Mouse (Mus musculus): Measurements from ENCODE around the gene Mmd2.

Gene Mmd2

DNA sequence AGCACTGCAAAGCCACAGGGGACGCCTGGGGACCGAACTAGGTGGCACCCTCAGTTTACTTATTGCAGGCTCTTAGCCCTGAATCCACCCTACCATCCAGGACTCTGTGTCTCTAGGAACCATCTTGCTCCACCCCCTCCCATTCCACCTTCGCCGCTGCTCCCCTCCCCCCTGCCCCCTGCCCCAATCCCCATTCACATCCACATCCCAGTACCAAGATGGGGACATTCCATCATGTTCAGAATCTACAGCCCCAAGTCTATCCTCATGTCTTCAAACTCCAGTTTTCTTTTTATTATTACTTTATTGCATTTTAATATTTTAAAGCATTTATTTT, 357 bp upstream of the Mmd2 start:
- no peak for DNase-seq (ENCODE audit: low spot score in 2 of 2)

DNA sequence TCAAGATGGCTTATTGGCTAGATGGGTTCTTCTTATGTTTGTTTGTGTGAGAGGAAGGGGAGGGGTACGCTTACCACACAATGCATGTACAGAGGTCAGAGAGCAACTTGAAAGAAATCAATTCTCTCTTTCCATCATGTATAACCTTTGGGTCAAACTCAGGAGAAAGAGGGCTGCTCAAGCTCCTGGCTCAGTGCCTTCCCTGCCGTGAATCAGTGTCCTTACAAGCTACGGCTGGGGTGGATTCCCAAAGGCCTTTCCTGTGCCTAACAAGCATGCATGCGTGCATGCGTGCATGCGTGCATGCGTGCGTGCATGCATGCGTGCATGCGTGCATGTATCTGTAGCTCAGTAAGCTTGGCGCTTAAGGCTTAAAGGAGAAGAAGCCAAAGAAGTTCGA, 3.3 kb downstream of the Mmd2 start:
- no peak for DNase-seq (ENCODE audit: low spot score in 2 of 2)

DNA sequence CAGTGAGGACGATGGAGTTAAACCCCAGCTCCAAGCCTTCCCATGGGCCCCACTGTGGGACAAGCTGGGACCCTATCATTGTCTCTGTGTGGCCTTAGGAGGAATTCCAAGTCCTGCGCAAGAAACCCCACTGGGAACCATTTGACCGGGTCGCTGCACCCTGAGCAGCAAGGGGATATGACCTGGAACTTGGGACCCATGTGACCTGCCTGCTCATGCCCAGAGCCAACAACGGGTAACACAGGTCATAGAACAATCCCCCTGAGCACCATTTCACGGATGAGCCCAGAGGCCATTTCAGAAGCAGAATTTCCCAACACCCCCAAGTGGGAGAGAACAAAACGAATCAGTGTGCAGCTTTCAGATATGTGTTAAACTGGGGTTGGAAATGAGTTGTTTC, 4.2 kb downstream of the Mmd2 start:
- DNase-seq (ENCODE audit: low spot score in 2 of 2), result no peak

- DNase-seq (ENCODE audit: low spot score in 2 of 2), result no peak
These were observed 10.8 kb downstream of the Mmd2 start for GRCm38 (mm10) chr5:142597648-142598390.

DNA sequence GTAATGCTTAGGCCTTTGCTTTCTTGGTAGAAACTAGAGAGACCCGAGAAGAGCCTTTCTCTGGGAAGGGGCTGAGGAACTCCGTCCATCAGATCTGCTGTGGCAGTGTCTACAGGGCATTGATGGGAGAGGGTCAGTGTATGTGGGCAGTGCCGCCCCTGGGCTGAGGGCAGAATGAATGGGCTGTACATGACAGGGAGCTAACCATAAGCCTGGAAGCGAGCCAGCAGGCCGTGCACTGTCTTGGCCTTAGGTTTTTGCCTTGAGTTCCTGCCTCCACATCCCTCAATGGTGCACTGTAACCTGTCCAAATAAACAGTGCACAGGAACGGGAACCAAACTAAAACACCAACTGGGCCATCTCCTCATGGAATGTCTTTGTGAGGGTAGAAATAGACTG, 11.9 kb downstream of the Mmd2 start:
- no peak for DNase-seq (ENCODE audit: low spot score in 2 of 2)

- DNase-seq (ENCODE audit: low spot score in 2 of 2), result peak; percentile 65 to 78
These were observed 12.9 kb downstream of the Mmd2 start for GRCm38 (mm10) chr5:142595698-142596097.

DNA sequence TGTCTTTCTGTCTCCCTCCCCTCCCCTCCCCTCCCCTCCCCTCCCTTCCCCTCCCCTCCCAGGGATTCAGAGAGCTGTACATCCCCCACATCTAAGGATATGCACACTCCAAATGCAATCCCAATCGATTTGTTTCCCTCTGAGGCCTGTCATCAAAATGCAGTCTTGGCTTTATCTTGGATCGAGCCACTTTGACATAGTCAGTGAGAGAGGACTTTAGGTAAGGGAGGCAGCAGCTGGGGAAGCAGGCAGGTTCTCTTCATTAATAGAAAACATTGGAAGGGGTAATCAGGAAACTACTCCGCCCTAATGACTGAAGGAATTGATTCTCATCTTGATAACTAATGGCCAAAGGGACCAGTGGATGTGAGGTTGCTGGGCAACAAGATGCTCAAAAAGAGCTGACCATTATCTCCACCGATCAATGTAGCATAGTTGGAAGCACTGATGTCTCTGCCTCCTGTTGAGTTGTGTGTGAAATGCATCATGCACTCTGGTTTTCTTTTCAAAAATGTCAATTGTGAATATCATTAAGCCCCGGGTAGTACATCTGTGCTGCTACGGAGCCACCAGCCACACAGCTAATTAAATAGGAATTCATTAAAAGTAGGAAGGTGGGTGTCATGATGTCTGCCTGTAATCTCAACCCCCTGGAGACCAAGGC, 17.5 kb downstream of the Mmd2 start:
- DNase-seq (ENCODE audit: low spot score in 2 of 2), result no peak

GRCm38 (mm10) chr5:142583616-142584126, 24.9 kb downstream of the Mmd2 start:
- peak; percentile 86 to 90 for DNase-seq (ENCODE audit: low spot score in 2 of 2)

- peak; percentile 82 for DNase-seq (ENCODE audit: low spot score in 2 of 2)
These were observed 27.1 kb downstream of the Mmd2 start for GRCm38 (mm10) chr5:142581517-142581916.

DNA sequence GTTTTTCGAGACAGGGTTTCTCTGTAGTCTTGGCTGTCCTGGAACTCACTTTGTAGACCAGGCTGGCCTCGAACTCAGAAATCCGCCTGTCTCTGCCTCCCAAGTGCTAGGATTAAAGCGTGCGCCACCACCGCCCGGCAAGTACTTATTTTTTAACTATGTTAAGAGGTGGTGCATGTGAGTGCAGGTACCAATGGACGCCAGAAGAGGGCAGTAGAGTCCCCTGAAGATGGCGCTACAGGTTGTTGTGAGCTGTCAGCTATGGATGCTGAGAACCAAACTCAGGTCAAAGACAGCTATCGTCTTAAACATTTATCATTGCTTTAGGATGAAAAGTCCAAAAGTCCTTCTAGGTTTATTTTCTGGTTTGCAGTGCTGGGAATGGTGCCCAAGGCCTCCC, 30.4 kb downstream of the Mmd2 start:
- DNase-seq (ENCODE audit: low spot score in 2 of 2), result no peak

- peak in 1 of 2 experiments; percentile 58 for DNase-seq (ENCODE audit: low spot score in 2 of 2)
These were observed 31.8 kb downstream of the Mmd2 start for GRCm38 (mm10) chr5:142576832-142577231.

- DNase-seq (ENCODE audit: low spot score in 2 of 2), result no peak
These were observed 34.1 kb downstream of the Mmd2 start for GRCm38 (mm10) chr5:142574323-142575057.

- no peak for DNase-seq (ENCODE audit: low spot score in 2 of 2)
These were observed 44.0 kb downstream of the Mmd2 start for GRCm38 (mm10) chr5:142564606-142565005.

GRCm38 (mm10) chr5:142560261-142560660, 48.3 kb downstream of the Mmd2 start:
- no peak for DNase-seq (ENCODE audit: low spot score in 2 of 2)

GRCm38 (mm10) chr5:142557397-142558067, 51.1 kb downstream of the Mmd2 start:
- peak; percentile 91 to 93 for DNase-seq (ENCODE audit: low spot score in 2 of 2)

GRCm38 (mm10) chr5:142556721-142557120, 51.9 kb downstream of the Mmd2 start:
- DNase-seq (ENCODE audit: low spot score in 2 of 2), result no peak

DNA sequence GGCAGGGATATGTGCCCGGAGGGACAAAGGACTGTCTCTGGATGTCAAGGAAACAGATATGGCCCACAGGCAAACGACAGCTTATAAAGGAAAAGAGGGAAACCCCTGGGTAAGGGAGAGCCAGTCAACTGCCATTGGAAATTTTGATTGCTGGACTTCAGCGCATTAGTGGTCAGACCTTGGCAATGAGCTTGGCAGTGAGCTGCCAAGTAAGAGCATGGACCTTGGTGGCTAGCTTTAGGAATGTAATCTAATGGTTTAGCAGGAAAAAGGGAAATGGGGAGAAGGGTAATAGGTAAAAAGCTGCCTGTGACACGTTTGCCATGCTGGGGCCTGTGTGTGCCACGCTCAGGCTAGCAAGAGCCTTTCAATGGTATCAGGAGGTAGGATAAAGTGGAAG, 52.7 kb downstream of the Mmd2 start:
- DNase-seq (ENCODE audit: low spot score in 2 of 2), result no peak

- DNase-seq (ENCODE audit: low spot score in 2 of 2), result peak; percentile 99
These were observed 57.6 kb downstream of the Mmd2 start, which contains the start of gene Radil for GRCm38 (mm10) chr5:142550706-142551652. Radil (minus strand) TSS chr5:142551098.

- peak; percentile 63 to 72 for DNase-seq (ENCODE audit: low spot score in 2 of 2)
These were observed 58.5 kb downstream of the Mmd2 start for GRCm38 (mm10) chr5:142549961-142550705.

DNA sequence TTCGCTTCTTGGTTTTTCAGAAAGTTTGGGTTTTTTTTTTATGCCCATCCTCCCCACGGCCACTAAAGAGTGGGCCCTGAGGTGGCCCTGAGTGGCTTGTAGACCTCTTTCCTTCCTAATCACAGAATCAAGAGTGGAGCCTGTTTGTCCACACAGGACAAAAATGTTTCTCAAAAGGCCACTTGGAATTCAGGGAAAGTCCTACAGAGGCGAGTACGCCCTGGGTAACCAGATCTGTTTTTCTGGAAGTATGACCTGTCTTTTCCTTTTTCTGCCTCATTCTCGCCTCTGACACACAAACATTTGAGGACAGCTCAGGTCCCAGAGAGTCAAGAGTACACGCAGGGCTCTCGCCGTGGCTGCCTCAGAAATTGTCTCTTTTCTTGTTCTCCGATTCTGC, 59.2 kb downstream of the Mmd2 start:
- DNase-seq (ENCODE audit: low spot score in 2 of 2), result no peak

All from right cerebral cortex, postnatal 10 days (tissue).